Mouse (Mus musculus): ENCODE data around the gene Nck2. TPM values are rescaled to one million over a fixed set of nuclear protein-coding genes. Genes with fewer than 3 reads are reported as not detected.
"Not testable (repeated sequence)": the region's sequence is repeated elsewhere in the genome, so short reads cannot be mapped to it uniquely, and the experiment has no call there.

Gene Nck2
- polyA plus RNA-seq, 1 experiment from 2014 or later: 23.4 TPM

- H3K4me3 ChIP-seq (ENCODE audit: inconsistent target): no peak overlapping the region
- H3K27ac ChIP-seq: no peak overlapping the region
- H3K36me3 ChIP-seq (ENCODE audit: inconsistent target): 0 out of 2 replicates have a peak, but pooled peaks cover 4% of the 10 kb centered on the region
- 88% methylated on average over 2 of the region's 2 CpGs for WGBS (ENCODE audit: missing documents)
- peaks cover 13% of the 10 kb centered on the region; the same call in 1 of the 2 replicates for H3K79me2 ChIP-seq (ENCODE audit: inconsistent target)
These were observed 91.9 kb downstream of the Nck2 start for GRCm38 (mm10) chr1:43536266-43536665.

GRCm38 (mm10) chr1:43537021-43537420, 92.6 kb downstream of the Nck2 start:
- Histone ChIP-seq H3K36me3 (ENCODE audit: inconsistent target) (0 out of 2 replicates have a peak, but pooled peaks cover 4% of the 10 kb centered on the region), H3K27ac (no peak overlapping the region), H3K79me2 (ENCODE audit: inconsistent target) (peaks cover 12% of the 10 kb centered on the region; the same call in 1 of the 2 replicates), H3K4me3 (ENCODE audit: inconsistent target) (no peak overlapping the region)
- 90% methylated on average over 3 of the region's 3 CpGs for WGBS (ENCODE audit: missing documents)

- Histone ChIP-seq H3K79me2 (ENCODE audit: inconsistent target) (peaks cover 8% of the 10 kb centered on the region; the same call in 1 of the 2 replicates), H3K36me3 (ENCODE audit: inconsistent target) (0 out of 2 replicates have a peak, but pooled peaks cover 4% of the 10 kb centered on the region), H3K27ac (no peak overlapping the region), H3K4me3 (ENCODE audit: inconsistent target) (no peak overlapping the region)
These were observed 93.1 kb downstream of the Nck2 start for GRCm38 (mm10) chr1:43537496-43537895.

GRCm38 (mm10) chr1:43538716-43539115, 94.3 kb downstream of the Nck2 start:
- H3K27ac ChIP-seq: no peak overlapping the region
- H3K4me3 ChIP-seq (ENCODE audit: inconsistent target): no peak overlapping the region
- 69% methylated on average over 2 of the region's 2 CpGs for WGBS (ENCODE audit: missing documents)
- 0 out of 2 replicates have a peak, but pooled peaks cover 4% of the 10 kb centered on the region for H3K36me3 ChIP-seq (ENCODE audit: inconsistent target)
- peaks cover 6% of the 10 kb centered on the region; the same call in 1 of the 2 replicates for H3K79me2 ChIP-seq (ENCODE audit: inconsistent target)

GRCm38 (mm10) chr1:43539689-43540380, 95.5 kb downstream of the Nck2 start:
- Histone ChIP-seq H3K27ac (no peak overlapping the region), H3K36me3 (ENCODE audit: inconsistent target) (no peaks in the 10 kb centered on the region), H3K79me2 (ENCODE audit: inconsistent target) (peaks cover 6% of the 10 kb centered on the region; the same call in 1 of the 2 replicates), H3K4me3 (ENCODE audit: inconsistent target) (no peak overlapping the region)
- WGBS (ENCODE audit: missing documents): 73% methylated on average over 4 of the region's 4 CpGs

- Histone ChIP-seq H3K79me2 (ENCODE audit: inconsistent target) (peaks cover 6% of the 10 kb centered on the region; the same call in 1 of the 2 replicates), H3K36me3 (ENCODE audit: inconsistent target) (no peaks in the 10 kb centered on the region), H3K4me3 (ENCODE audit: inconsistent target) (no peak overlapping the region), H3K27ac (no peak overlapping the region)
- 31% methylated on average over 4 of the region's 4 CpGs for WGBS (ENCODE audit: missing documents)
These were observed 98.0 kb downstream of the Nck2 start for GRCm38 (mm10) chr1:43542339-43542738.

- Histone ChIP-seq H3K27ac (no peak overlapping the region), H3K36me3 (ENCODE audit: inconsistent target) (no peaks in the 10 kb centered on the region), H3K4me3 (ENCODE audit: inconsistent target) (no peak overlapping the region), H3K79me2 (ENCODE audit: inconsistent target) (no peaks in the 10 kb centered on the region; the same call in 1 of the 2 replicates)
- 88% methylated on average over 2 of the region's 2 CpGs for WGBS (ENCODE audit: missing documents)
These were observed 103.3 kb downstream of the Nck2 start for GRCm38 (mm10) chr1:43547644-43548043.

GRCm38 (mm10) chr1:43548749-43549148, 104.4 kb downstream of the Nck2 start:
- Histone ChIP-seq H3K4me3 (ENCODE audit: inconsistent target) (no peak overlapping the region), H3K36me3 (ENCODE audit: inconsistent target) (no peaks in the 10 kb centered on the region), H3K27ac (no peak overlapping the region), H3K79me2 (ENCODE audit: inconsistent target) (no peaks in the 10 kb centered on the region; the same call in 1 of the 2 replicates)
- 98% methylated on average over 5 of the region's 5 CpGs for WGBS (ENCODE audit: missing documents)

- H3K27ac ChIP-seq: no peak overlapping the region
- H3K36me3 ChIP-seq (ENCODE audit: inconsistent target): no peaks in the 10 kb centered on the region; the same call in 1 of the 2 replicates
- WGBS (ENCODE audit: missing documents): 92% methylated on average over 3 of the region's 3 CpGs
- H3K79me2 ChIP-seq (ENCODE audit: inconsistent target): no peaks in the 10 kb centered on the region
- H3K4me3 ChIP-seq (ENCODE audit: inconsistent target): no peak overlapping the region
These were observed 106.1 kb downstream of the Nck2 start for GRCm38 (mm10) chr1:43550525-43550924.

- not testable (repeated sequence) for H3K27ac ChIP-seq; H3K36me3 ChIP-seq (ENCODE audit: inconsistent target); H3K79me2 ChIP-seq (ENCODE audit: inconsistent target); H3K4me3 ChIP-seq (ENCODE audit: inconsistent target)
- 92% methylated on average over 23 of the region's 37 CpGs for whole genome bisulfite sequencing (ENCODE audit: missing documents)
These were observed 109.8 kb downstream of the Nck2 start for GRCm38 (mm10) chr1:43553989-43554679.

GRCm38 (mm10) chr1:43555222-43555974, 111.0 kb downstream of the Nck2 start:
- no peak overlapping the region for H3K4me3 ChIP-seq (ENCODE audit: inconsistent target)
- WGBS (ENCODE audit: missing documents): 93% methylated on average over 12 of the region's 12 CpGs
- H3K36me3 ChIP-seq (ENCODE audit: inconsistent target): no peaks in the 10 kb centered on the region; the same call in 1 of the 2 replicates
- H3K27ac ChIP-seq: no peak overlapping the region
- no peaks in the 10 kb centered on the region for H3K79me2 ChIP-seq (ENCODE audit: inconsistent target)

- Histone ChIP-seq H3K4me3 (ENCODE audit: inconsistent target) (no peak overlapping the region), H3K36me3 (ENCODE audit: inconsistent target) (no peaks in the 10 kb centered on the region; the same call in 1 of the 2 replicates), H3K79me2 (ENCODE audit: inconsistent target) (no peaks in the 10 kb centered on the region), H3K27ac (no peak overlapping the region)
- WGBS (ENCODE audit: missing documents): 94% methylated on average over 3 of the region's 3 CpGs
These were observed 114.0 kb downstream of the Nck2 start for GRCm38 (mm10) chr1:43558329-43558728.

- WGBS (ENCODE audit: missing documents): 98% methylated on average over 5 of the region's 5 CpGs
- H3K4me3 ChIP-seq (ENCODE audit: inconsistent target): no peak overlapping the region
- no peaks in the 10 kb centered on the region; the same call in 1 of the 2 replicates for H3K36me3 ChIP-seq (ENCODE audit: inconsistent target)
- no peaks in the 10 kb centered on the region for H3K79me2 ChIP-seq (ENCODE audit: inconsistent target)
- no peak overlapping the region for H3K27ac ChIP-seq
These were observed 114.8 kb downstream of the Nck2 start for GRCm38 (mm10) chr1:43559043-43559692.

GRCm38 (mm10) chr1:43561085-43561484, 116.7 kb downstream of the Nck2 start:
- Histone ChIP-seq H3K36me3 (ENCODE audit: inconsistent target) (no peaks in the 10 kb centered on the region), H3K79me2 (ENCODE audit: inconsistent target) (no peaks in the 10 kb centered on the region), H3K4me3 (ENCODE audit: inconsistent target) (no peak overlapping the region), H3K27ac (no peak overlapping the region)
- WGBS (ENCODE audit: missing documents): 64% methylated on average over 3 of the region's 3 CpGs
